Mouse (Mus musculus): ENCODE data around the gene Qprt.

The Qprt gene

DNA sequence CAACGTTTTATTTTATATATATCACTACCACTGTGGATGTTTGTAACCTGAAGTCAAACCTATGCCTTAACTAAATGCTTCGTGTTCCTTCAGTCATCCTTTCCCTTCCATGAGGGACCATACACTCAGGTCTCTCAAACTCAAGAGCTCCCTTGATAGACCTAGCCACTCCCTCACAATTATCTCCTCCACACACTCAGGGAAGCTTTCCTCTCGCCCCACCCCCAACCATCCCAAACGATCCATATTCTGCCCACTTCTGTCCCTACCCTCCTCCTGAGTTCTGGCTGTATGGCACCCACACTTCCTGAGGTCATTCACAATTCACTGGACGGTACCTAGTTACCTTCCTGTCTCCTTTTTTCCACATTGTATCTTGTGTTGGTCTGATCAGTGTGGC, 23.5 kb downstream of the Qprt start:
- WGBS: 88% methylated on average over 5 of the region's 5 CpGs

DNA sequence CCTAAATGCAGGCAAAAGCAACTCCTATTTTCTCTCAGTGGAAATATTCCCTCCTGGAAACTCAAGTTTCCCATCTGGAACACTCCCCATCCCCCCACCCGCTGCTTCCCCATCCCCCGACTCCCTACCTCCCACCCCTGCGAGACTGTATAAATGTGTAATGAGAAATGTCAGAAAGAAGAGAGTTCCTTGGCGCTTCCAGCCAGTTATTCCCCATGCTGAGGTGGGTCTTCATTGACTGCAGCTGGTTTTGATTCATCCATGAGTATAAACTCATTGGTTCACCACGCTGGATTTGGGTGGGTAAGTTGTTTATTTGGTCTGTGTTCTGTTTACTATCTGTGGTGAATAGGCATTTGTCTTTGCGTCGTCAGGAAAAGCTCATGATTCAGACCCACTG, 25.6 kb downstream of the Qprt start:
- WGBS: 60% methylated on average over 7 of the region's 7 CpGs

DNA sequence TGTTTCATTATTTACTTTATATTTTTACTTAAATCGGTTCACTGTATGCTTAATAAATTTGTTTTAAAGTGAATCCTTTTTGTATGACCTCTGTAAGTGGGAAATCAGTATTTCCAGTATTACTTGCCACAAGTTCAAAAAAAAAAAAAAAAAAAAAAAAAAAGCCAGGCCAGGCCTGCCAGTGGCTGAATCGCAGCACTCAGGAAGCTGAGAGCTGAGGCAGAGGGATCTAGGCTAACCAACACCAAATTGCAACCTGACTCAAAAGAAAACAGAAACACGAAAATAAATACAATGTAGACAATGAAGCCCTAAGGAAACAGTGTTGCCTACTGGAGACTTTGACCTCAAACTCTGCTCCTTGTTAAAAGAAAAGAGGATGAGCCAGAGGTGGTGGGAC, 28.1 kb downstream of the Qprt start:
- 82% methylated on average over 3 of the region's 3 CpGs for WGBS

DNA sequence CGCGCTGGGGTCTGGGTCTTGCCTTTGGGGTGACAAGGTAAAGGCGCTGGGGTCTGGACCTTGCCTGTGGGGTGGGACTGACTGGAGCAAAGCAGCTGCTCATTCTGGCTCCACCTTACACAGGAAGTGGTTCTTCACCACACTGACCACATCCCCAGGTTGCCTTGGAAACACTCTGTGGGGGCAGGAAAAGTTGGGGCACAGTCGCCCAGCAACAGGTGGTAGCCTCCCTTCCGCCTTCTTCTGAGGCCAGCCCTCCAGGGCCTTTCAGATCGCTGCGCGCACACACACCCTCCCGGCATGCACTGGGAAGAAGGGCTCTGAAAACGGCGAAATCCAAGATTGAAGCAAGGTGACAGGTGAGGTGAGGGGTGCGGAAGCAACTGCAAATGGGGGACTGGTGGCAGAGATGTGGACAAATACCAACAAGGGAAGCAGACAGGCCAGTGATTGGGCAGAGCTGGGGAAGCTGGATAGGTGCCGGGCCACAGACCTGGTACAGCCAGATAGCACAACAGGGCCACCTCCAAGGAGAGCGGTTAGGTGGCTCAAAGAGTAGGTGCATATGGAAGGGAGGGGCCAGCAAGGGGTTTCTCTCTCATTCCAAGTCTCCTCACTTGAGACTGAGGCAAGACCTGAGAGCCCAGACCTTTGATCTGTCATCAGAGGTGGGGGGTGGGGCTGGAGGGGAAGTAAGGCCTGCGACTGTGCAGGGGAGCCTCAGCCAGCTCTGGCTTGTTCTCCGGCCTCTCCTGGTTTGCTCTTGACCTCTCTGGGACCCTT, 30.7 kb downstream of the Qprt start, which contains the start of gene AI467606:
Gene AI467606, plus strand, starts transcription at position 246 of the 783 bp plus-strand sequence.
- WGBS: 73% methylated on average over 16 of the region's 16 CpGs

DNA sequence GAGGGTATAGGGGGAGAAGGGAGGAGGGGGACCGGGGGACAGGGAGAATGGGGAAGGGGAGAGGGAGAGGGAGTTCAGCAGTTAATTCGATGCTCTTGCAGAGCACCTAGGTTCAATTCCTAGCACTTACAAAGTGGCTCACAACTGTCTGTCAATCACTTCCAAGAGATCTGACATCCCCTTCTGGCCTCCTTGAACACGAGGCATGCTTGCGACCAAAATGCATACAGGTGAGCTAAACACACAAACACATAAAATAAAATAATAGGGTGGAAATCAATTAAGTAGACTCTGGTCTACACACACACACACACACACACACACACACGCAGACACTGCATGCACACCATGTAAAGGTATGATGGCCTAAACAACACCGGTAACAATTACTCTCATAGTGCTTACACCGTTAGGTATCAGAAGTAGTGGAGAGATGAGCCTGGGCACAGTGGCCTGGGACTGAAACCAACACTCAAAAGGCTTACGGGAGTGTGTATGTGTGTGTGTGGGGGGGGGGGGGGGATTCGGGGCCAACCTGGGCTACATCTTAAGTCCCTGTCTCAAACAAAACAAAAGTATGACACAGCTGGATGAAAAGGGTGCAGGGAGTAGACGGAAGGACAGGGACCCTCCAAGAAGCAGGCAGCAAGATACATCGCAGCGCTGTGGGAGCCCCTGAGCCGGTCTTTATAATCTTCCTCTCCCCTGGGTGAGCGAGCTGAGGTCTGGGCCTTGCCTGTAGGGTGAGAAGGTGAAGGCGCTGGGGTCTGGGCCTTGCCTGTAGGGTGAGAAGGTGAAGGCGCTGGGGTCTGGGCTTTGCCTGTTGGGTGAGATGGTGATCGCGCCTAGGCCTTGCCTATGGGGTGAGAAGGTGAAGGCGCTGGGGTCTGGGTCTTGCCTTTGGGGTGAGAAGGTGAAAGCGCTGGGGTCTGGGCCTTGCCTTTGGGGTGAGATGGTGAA, 31.6 kb downstream of the Qprt start:
- WGBS: 92% methylated on average over 20 of the region's 20 CpGs

DNA sequence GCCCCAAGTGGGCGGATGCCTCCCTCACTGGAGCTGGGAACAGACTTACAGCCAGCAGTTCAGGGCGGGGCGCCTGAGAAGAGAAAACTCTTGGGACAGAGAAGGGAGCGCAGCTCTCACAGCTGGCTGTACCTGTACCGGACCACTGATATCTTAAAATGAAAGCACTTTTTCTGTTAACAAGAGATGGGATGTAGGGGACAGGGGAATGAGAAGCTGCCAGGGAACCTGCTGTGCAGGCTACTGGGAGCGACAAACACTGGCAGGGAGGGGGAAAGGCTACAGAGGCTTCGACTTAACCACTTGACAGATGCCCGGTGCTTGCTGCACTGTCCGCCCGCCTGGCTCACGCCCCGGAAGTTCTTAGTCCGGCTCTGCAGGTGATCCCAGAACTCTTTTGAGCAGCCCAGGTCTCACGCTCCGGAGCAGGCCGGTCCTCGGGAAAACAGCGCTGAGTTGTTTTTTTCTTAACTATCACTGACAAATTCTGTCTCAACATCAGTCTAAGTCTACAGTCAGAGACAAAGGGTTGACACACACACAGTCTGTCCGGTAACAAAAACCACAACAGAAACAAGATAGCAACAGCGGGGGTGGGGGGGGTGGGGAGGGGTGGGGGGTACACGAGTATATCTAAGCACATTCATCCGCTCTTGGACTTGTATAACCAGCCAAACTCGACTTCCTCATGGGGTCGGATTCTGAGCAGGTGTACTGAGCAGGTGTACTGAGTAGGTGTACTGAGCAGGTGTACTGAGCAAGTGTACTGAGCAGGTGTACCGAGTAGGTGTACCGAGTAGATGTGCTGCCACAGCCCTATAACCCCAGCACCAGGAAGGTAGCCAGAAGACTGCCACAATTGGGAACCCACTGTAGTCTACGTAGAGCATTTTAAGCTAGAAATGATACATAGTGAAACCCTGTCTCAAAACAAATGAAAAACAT, 32.9 kb downstream of the Qprt start:
- 36% methylated on average over 27 of the region's 27 CpGs for WGBS

DNA sequence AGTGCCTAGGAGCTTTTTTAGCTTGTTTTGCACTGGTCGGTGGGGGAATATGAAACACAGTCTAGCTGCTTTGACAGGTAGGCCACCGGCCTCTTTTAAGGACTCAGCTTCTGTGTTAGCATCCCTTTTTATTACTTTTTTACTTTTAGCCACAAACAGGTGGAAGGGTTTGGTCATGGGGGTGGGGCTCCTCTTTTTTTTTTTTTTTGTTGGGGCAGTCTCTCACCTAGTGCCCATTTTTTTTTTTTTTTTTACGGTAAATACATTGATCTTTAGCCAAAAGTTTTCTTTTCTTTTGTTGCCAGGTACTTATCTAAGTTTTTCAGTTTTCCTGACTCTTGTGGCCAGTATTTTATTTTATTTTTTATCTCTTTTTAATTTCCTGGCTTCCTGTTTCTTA, 33.9 kb downstream of the Qprt start:
- WGBS: 85% methylated on average over 3 of the region's 3 CpGs

DNA sequence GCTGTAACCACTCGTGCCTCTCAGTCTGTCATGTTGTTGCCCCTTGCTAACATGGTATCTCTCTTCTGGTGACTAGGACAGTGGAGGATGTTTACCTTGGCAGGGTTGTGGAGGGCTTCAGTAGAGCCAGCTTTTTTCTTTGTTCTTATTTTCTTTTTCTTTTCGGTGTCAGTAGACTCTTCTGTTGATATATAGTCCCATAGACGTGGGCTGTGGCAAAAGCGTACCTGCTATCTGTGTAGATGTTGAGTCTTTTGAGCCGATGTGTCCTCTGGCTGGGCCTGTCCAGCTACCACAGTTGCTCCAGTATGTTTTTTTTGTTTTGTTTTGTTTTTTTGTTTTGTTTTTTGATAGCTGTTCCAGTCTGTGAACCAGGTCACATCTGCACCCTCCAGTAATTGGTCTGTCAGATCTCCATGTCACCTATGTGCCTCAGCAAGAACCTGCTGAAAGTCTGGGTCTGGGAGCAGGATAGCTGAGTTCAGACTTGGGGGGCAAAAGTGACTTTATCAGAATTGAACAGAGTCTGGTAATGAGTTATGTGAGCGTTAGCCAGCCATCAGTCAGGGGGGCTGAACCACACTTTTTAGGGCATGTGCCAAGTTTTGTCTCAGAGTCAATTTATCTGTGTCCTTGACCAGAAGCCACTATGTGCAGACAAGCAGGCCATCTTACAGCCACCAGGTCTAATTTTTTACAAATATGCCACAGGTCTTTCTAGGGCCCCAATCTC, 34.6 kb downstream of the Qprt start, which contains the start of gene Zg16:
Gene Zg16, minus strand, starts transcription at position 51 of the 733 bp plus-strand sequence.
- 77% methylated on average over 6 of the region's 6 CpGs for WGBS

DNA sequence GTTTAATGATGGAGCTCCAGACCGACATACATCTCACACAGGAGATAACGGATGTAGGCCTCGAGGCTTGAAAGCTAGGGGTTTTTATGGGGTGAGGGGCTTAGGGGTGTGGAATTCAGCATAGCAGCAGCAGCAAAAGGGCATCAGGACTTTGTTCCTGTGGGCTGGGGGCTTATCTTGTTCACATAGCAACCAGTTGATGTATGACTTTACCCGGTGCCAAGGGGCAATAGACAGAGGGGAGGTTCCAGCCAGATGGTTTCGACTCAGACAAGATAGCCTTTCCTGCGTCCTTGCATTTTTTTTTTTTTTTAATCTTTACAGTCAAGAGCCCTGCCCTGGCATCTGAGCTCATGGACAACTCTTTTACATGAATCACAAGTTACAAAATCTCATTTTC, 36.3 kb downstream of the Qprt start:
- 93% methylated on average over 6 of the region's 6 CpGs for WGBS

DNA sequence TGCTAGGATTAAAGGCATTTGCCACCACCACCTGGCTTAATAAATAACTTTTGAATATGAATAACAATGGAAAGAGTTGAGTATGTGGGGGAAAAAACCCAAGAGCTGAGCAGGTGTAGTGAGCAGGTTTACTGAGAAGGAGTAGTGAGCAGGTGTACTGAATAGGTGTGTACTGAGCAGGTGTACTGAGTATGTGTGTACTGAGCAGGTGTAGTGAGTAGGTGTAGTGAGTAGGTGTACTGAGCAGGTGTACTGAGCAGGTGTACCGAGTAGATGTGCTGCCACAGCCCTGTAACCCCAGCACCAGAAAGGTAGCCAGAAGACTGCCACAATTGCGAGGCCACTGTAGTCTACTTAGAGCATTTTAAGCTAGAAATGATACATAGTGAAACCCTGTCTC, 37.2 kb downstream of the Qprt start:
- WGBS: 89% methylated on average over 2 of the region's 2 CpGs

DNA sequence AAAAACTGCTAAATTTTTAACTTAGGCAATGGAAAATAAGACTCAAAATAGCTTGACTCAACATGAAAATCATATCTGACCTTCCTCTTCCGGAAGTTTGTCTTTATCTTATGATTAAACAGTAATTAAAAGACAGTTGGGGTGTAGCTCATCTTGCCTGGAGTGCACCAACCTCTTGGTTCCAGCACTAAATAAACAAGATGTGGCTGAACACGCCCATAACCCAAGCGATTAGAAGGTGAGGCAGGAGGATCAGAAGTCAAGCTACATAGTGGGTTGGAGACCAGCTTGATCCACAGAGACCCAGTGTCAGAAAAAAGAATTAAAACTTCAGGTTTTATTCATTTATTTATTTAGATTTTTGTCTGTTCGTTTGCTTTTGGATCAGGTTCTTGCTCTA, 38.3 kb downstream of the Qprt start:
- 91% methylated on average over 4 of the region's 4 CpGs for WGBS

DNA sequence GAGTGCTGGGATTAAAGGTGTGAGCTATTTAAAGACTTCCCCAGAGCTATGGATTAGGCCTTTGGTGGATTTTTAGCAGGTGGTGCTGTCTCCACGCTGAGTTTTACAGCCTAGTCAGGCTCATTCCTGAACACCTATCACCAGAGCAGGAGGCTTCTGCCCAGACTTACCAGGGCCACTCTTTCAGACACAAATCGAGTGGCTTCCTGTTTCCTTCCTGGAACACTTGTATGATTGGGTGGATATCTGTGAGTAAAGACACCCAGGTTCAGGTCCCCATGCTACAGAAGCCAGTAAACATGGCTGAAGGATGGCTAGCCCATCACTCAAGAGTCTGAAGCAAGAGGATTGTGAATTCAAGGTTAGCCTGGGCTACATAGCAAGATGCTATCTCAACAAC, 39.0 kb downstream of the Qprt start:
- 77% methylated on average over 2 of the region's 2 CpGs for WGBS

DNA sequence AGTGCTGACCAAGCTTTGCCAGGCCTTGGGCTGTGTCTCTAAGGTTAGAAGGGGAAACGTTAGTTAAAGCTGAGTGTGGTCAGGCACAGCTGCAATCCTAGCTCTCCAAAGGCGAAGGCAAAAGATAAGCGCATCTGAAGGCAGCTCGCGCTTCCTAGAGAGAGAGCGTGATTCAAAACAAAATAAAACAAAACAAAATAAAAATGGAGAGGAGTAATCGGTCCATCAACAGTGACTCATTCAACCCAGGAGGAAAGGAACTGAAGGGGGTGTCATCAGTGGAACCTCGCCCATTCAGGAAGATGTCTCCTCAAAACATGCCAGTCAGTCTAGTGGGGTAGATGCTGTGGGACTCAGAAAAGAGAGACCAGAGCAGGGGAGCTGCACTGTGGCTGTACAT, 39.8 kb downstream of the Qprt start:
- WGBS: 81% methylated on average over 8 of the region's 8 CpGs

DNA sequence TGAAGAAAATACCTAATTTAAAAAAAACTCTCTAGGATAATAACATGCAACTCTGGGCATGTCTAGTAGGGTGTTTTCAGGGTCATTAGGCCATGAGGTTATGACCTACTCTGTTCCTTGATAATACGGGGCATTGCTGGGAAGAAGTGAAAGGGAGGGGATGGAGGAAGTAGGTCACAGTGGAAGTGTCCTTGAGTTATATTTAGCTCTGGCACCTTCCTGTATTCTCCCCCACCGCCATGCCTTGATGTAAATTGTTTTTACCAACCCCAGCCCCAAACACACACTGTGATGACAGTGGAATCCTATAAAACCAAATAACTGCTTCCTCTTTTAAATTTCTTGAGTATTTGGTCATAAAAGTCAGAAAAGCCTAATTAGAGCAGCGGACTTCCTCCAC, 42.0 kb downstream of the Qprt start:
- WGBS: 85% methylated on average over 3 of the region's 3 CpGs

DNA sequence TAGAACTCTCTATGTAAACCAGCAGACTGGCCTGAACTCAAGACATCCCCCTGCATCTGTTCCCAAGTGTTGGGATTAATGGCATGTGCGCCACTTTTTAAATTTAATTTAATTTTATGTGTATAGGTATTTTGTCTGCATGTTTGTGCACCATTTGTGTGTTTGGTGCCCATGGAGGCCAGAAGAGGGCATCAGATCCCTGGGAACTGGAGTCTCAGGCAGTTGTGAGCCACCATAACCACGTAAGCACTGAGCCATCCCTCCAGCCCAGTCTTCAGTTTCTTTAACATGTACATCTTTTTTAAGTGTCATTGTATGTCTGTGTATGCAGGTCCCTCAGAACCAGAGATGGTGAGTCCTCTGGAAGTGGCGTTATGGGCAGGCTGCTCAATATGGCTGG, 44.3 kb downstream of the Qprt start:
- 81% methylated on average over 3 of the region's 3 CpGs for WGBS

DNA sequence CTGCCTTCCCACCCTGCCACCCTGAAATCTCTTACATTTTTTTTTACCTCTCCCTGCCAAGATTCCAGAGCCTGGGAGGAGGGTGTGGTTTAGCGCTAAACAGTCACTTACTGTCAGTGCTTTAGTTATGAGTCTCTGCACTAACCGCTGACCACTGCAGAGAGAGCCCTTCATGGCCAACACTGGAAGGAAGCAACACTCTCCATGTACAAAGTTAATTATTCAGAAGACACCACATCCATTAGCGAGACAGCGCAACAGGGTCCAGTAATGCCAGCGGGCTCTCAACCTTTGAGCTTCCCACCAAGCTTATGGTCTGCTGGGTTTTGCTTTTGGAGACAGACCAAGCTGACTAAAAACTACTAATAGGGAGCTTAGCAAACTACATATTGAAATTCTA, 45.8 kb downstream of the Qprt start:
- 90% methylated on average over 5 of the region's 5 CpGs for WGBS

DNA sequence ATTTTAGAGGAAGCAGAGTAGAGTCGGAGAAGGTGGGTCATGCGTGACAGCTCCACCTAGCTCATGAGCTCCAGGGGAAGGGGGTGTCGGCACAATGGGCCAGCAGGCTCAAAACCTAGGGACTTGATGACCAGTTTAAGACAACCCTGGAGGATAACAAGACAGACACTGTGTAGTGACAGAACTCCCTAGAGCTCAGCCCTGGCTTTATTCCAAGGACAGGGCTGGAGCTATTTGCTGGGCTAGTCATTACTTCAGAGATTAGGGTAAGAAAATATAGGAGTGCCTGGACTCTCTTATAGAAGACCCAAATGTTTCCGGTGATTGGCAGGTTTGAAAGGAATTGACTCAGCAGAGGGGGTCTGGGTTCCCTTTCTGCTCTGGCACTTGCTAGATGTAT, 48.8 kb downstream of the Qprt start:
- 83% methylated on average over 4 of the region's 4 CpGs for WGBS

DNA sequence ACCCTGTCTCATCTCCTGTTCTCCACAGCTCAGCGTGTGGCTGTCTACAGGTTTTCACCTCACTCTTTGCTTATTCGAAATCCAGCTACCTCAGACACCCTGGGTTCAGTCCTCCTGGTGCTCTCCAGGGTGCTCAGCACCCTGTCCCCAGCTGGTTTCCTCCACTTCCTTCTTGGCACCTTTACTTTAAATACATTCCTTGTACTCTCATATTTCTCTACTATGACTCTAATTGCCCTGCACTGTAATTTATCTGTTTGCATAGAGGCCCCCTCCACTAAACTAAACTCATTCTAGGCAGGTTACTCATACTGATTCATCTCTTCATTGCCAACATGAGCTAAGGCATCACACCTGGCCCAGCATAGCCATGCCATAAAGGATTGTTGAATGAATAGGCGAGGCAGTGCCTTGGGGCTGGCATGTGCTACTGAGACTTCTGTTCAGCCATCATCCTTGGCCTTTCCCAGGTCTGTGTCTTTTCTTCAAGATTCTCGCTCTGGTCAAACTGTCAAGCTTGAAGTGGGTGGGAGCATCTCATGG, 51.1 kb downstream of the Qprt start:
- 81% methylated on average over 4 of the region's 4 CpGs for WGBS

DNA sequence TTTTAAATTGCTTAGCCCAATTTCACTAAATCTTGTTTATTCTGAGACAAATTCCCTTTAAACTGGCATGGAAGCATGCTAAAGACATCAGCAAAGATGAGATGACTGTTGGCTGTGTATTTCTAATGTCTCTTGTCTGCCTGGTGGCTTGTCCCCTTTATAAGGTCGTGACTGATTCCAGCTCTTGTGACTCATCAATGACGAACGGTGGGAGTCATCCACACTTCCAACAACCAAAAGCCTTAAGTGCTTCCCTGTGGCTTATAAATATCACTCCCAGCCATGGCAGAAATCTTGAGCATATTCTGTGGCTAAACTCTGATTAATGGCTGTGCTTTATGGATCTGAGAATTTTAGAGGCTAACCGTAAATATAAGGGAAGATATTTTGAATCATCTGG, 55.7 kb downstream of the Qprt start:
- 60% methylated on average over 4 of the region's 4 CpGs for WGBS

DNA sequence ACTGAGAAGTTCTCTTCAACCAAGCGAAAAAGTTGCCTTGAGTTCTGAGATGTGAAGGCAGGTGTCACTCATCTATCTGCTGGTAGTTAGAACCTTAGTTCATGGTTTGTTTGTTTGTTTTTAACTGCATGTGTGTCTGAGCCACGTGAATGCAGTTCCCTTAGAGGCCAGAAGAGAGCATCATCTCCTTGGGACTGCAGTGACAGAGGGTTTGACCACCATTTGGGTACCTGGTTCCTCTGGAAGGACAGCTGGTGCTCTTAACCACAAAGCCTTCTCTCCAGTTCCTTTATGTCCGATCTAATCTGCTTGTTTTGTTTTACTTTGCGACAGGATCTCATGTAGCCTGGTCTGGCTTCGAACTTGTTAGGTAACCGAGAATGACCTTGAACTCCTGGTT, 56.5 kb downstream of the Qprt start:
- WGBS: 89% methylated on average over 6 of the region's 6 CpGs
